In the genomic region with DNA sequence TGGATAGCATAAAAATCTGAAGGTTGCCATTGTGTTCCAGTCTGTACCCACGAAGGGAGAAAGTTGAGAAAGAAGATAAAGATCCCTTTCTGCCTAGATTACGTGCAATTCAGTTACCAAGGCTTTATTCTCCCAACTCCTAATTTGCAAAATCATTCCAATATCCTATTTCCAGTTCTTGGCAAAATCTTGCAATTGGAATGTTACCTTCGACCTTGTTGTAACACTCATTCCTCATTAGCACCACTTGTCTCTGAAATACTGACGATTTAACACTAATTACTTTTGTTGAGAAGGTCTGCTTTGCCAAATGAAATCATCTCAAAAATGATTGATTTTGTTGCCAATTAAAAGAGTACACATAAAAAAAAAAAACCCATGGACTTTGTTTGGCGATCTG, we compare ENCODE assay signal across 31 mouse cellular contexts. TPM values are rescaled to one million over a fixed set of nuclear protein-coding genes. Genes with fewer than 3 reads are reported as not detected.
"Had no signal": no experiment of that assay in that cellular context is flagged by ENCODE, and none has a peak within 500 bp of the region (broad histone marks: within the 10 kb centered on the region; RNA-seq: fewer than 3 reads in every experiment).

No protein-coding gene starts in this region.

- H3K27ac ChIP-seq: limb, embryonic 10.5 days; limb, embryonic 12.5 days; limb, embryonic 13.5 days; limb, embryonic 15.5 days; liver, embryonic 12.5 days; liver, embryonic 13.5 days; liver, embryonic 14.5 days; liver, embryonic 15.5 days; lung, embryonic 15.5 days; macrophage; midbrain, embryonic 10.5 days; midbrain, embryonic 12.5 days; midbrain, embryonic 13.5 days; midbrain, embryonic 15.5 days had no signal

- H3K27me3 ChIP-seq: limb, embryonic 12.5 days; limb, embryonic 13.5 days; limb, embryonic 15.5 days; liver, embryonic 12.5 days; liver, embryonic 13.5 days; liver, embryonic 15.5 days; lung, embryonic 15.5 days; midbrain, embryonic 12.5 days; midbrain, embryonic 13.5 days; midbrain, embryonic 15.5 days had no signal

- H3K4me1 ChIP-seq: limb, embryonic 10.5 days; limb, embryonic 12.5 days; limb, embryonic 13.5 days; limb, embryonic 15.5 days; liver, embryonic 12.5 days; liver, embryonic 15.5 days; lung, embryonic 15.5 days; megakaryocyte, embryonic 14.5 days; midbrain, embryonic 10.5 days; midbrain, embryonic 12.5 days; midbrain, embryonic 13.5 days; midbrain, embryonic 15.5 days had no signal

- H3K36me3 ChIP-seq: limb, embryonic 10.5 days; limb, embryonic 12.5 days; limb, embryonic 13.5 days; limb, embryonic 15.5 days; liver, embryonic 12.5 days; liver, embryonic 13.5 days; liver, embryonic 15.5 days; lung, embryonic 15.5 days; midbrain, embryonic 10.5 days; midbrain, embryonic 12.5 days; midbrain, embryonic 13.5 days; midbrain, embryonic 15.5 days had no signal

- DNase-seq: left cerebral cortex, postnatal 4 days; liver; liver, embryonic 13.5 days; liver, postnatal 0 days; lung, adult 18-20 months; lung, adult 2 months; lung, embryonic 14.5 days; lung, postnatal 10 days; lung, postnatal 14 days; lung, postnatal 4 days; midbrain, embryonic 14.5 days had no signal

- H3K4me3 ChIP-seq: limb, embryonic 10.5 days; limb, embryonic 12.5 days; limb, embryonic 13.5 days; limb, embryonic 15.5 days; liver, embryonic 12.5 days; liver, embryonic 13.5 days; liver, embryonic 15.5 days; lung, embryonic 15.5 days; megakaryocyte, embryonic 14.5 days; midbrain, embryonic 10.5 days; midbrain, embryonic 12.5 days; midbrain, embryonic 13.5 days; midbrain, embryonic 15.5 days; myocyte had no signal

- H3K9ac ChIP-seq: limb, embryonic 12.5 days; limb, embryonic 13.5 days; limb, embryonic 15.5 days; liver, embryonic 12.5 days; liver, embryonic 13.5 days; liver, embryonic 14.5 days; liver, embryonic 15.5 days; liver, postnatal 0 days; lung, embryonic 14.5 days; lung, embryonic 15.5 days; midbrain, embryonic 12.5 days; midbrain, embryonic 13.5 days; midbrain, embryonic 15.5 days had no signal

- ATAC-seq: liver, embryonic 12.5 days; liver, postnatal 0 days; lung, postnatal 0 days; midbrain, embryonic 13.5 days; midbrain, embryonic 15.5 days; midbrain, embryonic 16.5 days had no signal

- H3K4me2 ChIP-seq: limb, embryonic 12.5 days; limb, embryonic 13.5 days; limb, embryonic 15.5 days; liver, embryonic 11.5 days; liver, embryonic 12.5 days; liver, embryonic 13.5 days; liver, embryonic 15.5 days; lung, embryonic 14.5 days; lung, embryonic 15.5 days; midbrain, embryonic 11.5 days; midbrain, embryonic 12.5 days; midbrain, embryonic 13.5 days; midbrain, embryonic 15.5 days had no signal

- H3K9me3 ChIP-seq: limb, embryonic 10.5 days; limb, embryonic 12.5 days; limb, embryonic 13.5 days; limb, embryonic 15.5 days; liver, embryonic 12.5 days; liver, embryonic 13.5 days; liver, embryonic 15.5 days; lung, embryonic 15.5 days; midbrain, embryonic 10.5 days; midbrain, embryonic 12.5 days; midbrain, embryonic 13.5 days; midbrain, embryonic 15.5 days had no signal

RNA-seq across cellular contexts. Expression of a gene that starts 19.4 kb away (rescaled TPM):
- polyA plus RNA-seq: limb, embryonic 10.5 days; limb, embryonic 12.5 days; limb, embryonic 13.5 days; macrophage; midbrain, embryonic 10.5 days; midbrain, embryonic 11.5 days; midbrain, embryonic 12.5 days; midbrain, embryonic 13.5 days; midbrain, embryonic 14.5 days; midbrain, embryonic 15.5 days; neural tube, embryonic 11.5 days had no signal
